Mouse (Mus musculus) forebrain, embryonic 12.5 days (tissue): ENCODE results near the gene Ddx50. TPM values are rescaled to one million over a fixed set of nuclear protein-coding genes. Genes with fewer than 3 reads are reported as not detected.

ENCODE experiments used
- ATAC-seq: fragments of 200-750 bp; cut with Nextera tagmentation; 2 replicates; pipeline ENCODE4 v1.8.0; 2017; ENCODE audit warnings: moderate TSS enrichment; ENCODE audit not compliant: low FRiP score
- H3K27ac ChIP-seq: fragments of 300-500 bp; sonication (generic); 2 replicates; pipeline ENCODE4 v1.5.1; 2016; ENCODE audit warnings: mild to moderate bottlenecking
- H3K27me3 ChIP-seq: fragments of 300-500 bp; sonication (generic); 2 replicates; pipeline ENCODE4 v1.6.1; 2016; ENCODE audit warnings: mild to moderate bottlenecking
- H3K36me3 ChIP-seq: fragments of 300-500 bp; sonication (generic); replicated peaks from 2 replicates; pipeline ENCODE4 v1.6.1; 2016; ENCODE audit warnings: mild to moderate bottlenecking
- H3K4me1 ChIP-seq: fragments of 300-500 bp; sonication (generic); 2 replicates; pipeline ENCODE4 v1.6.1; 2016
- H3K4me2 ChIP-seq: fragments of 300-500 bp; sonication (generic); 2 replicates; pipeline ENCODE4 v1.6.1; 2016; ENCODE audit warnings: mild to moderate bottlenecking, moderate library complexity
- H3K4me3 ChIP-seq: fragments of 300-500 bp; sonication (generic); replicated peaks from 2 replicates; pipeline ENCODE4 v1.5.1; 2016; ENCODE audit warnings: mild to moderate bottlenecking
- H3K9ac ChIP-seq: fragments of 300-500 bp; sonication (generic); 2 replicates; pipeline ENCODE4 v1.6.1; 2016; ENCODE audit warnings: mild to moderate bottlenecking
- H3K9me3 ChIP-seq: fragments of 300-500 bp; sonication (generic); 2 replicates; pipeline ENCODE4 v1.6.1; 2016
- WGBS: fragments of 180-500 bp; shearing (Covaris S2); methylation state at CpG from one replicate; pipeline ENCODE4 v1.1.7; 2016; 5-methylcytosine and 5-hydroxymethylcytosine counted together
- polyA plus RNA-seq: library from polyadenylated mRNA; unstranded; fragments of >200 nt; fragmentation: Nextera tagmentation; extraction: Ambion mirVana; gene quantifications from 2 replicates; pipeline ENCODE4 v1.2.1, GENCODE M21; 2016

The Ddx50 gene
- polyA plus RNA-seq, 1 experiment from 2014 or later = 136 TPM

DNA sequence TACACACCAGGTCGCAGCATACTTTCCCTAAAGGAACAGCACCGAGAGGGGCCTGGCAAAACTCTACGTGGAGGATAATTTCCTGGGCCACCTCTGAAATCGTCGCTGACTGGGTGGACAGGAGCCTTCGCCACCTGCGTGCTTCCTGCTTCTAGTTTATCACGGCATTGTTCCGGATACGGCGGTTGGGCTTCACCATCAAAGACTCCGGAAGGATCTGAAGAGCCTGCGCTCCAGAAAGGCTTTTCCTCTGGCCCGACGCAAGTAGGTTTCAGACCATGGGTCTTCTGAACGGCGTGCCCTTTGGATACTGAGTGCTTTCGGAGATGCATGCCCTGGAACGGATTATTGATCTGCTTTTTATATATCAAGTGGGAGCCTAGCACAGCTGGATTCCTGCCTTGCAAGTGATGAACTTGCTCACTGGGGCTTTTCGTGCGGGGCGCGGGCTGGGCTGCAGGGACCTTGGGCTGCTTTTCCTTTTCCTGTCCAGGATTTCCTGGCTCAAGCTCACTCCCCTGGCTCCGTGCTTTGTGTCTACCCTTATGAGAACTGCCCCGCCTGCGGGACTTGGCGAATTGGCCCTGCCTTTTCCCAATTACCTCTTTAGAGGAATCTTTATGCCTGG, 14.1 kb upstream of the Ddx50 start:
- no peak overlapping the region for H3K4me2 ChIP-seq

GRCm38 (mm10) chr10:62664171-62664570, 13.2 kb upstream of the Ddx50 start:
- no peak overlapping the region for H3K4me3 ChIP-seq
- no peak overlapping the region for H3K4me2 ChIP-seq
- no peaks in the 10 kb centered on the region for H3K4me1 ChIP-seq
- H3K27ac ChIP-seq = no peak overlapping the region
- H3K36me3 ChIP-seq = no peaks in the 10 kb centered on the region
- ATAC-seq = no peak
- no peak overlapping the region for H3K9ac ChIP-seq
- 86% methylated on average over 10 of the region's 10 CpGs for WGBS
- peaks cover 7% of the 10 kb centered on the region; the same call in 1 of the 2 replicates for H3K27me3 ChIP-seq
- no peaks in the 10 kb centered on the region for H3K9me3 ChIP-seq

More for the DNA sequence above, 14.1 kb upstream of the Ddx50 start:
- H3K9ac ChIP-seq = no peak overlapping the region
- H3K4me3 ChIP-seq = no peak overlapping the region
- H3K4me1 ChIP-seq = no peaks in the 10 kb centered on the region
- no peak for ATAC-seq
- peaks cover 7% of the 10 kb centered on the region; the same call in 1 of the 2 replicates for H3K27me3 ChIP-seq
- no peaks in the 10 kb centered on the region for H3K36me3 ChIP-seq
- no peaks in the 10 kb centered on the region for H3K9me3 ChIP-seq
- H3K27ac ChIP-seq = no peak overlapping the region
- WGBS = 70% methylated on average over 27 of the region's 27 CpGs

DNA sequence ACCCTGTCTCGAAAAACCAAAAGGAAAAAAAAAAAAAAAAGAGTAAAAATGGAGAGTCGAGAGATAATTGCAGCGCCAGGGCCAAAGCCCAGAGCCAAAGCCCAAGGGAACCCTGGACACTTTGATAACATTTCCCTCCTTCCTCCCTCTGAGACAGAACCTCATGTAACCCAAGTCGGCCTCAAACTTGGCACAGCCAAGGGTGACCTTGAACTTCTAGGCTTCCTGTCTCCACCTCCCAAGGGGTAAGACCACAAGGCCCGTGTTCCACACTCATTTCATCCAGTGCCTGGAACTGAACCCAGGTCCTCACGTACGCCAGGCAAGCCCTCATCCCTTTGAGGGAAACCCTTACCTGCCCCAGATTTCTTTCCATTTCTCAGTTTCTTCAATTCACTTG, 5.7 kb upstream of the Ddx50 start:
- no peak overlapping the region for H3K9ac ChIP-seq
- H3K36me3 ChIP-seq = no peaks in the 10 kb centered on the region
- peaks cover 3% of the 10 kb centered on the region for H3K4me1 ChIP-seq
- no peak overlapping the region for H3K4me3 ChIP-seq
- H3K4me2 ChIP-seq = no peak overlapping the region
- no peak for ATAC-seq
- no peaks in the 10 kb centered on the region for H3K9me3 ChIP-seq
- H3K27me3 ChIP-seq = no peaks in the 10 kb centered on the region
- no peak overlapping the region for H3K27ac ChIP-seq
- 91% methylated on average over 7 of the region's 7 CpGs for WGBS

DNA sequence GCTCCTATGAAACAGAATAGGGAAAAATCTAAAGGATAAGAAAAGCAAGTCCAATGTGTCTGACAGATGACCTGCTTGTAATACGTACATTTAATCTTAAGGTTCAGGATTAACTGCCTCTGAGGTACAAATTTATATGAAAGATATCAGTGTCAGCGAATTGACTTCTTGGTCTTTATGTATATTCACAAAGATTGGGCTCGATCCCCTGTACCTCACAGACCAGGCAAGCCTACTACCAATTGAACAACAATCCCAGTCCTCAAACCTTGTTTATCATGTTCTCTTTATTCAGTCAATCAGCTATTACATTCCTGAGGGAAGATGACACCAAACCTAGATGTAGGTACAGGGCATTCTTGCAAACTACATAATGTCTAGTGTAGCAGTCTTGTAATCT, 943 bp upstream of the Ddx50 start:
- Histone ChIP-seq H3K27ac (peak overlapping the region; percentile 88), H3K9ac (peak overlapping the region; percentile 57), H3K9me3 (no peaks in the 10 kb centered on the region), H3K27me3 (no peaks in the 10 kb centered on the region), H3K4me3 (peak overlapping the region; percentile 83), H3K4me2 (peak overlapping the region; percentile 58), H3K4me1 (peaks cover 17% of the 10 kb centered on the region), H3K36me3 (peaks cover 6% of the 10 kb centered on the region; the same call in 1 of the 2 replicates)
- no peak for ATAC-seq
- 20% methylated on average over 3 of the region's 3 CpGs for WGBS

GRCm38 (mm10) chr10:62650358-62650782, 648 bp downstream of the Ddx50 start:
- peak overlapping the region; percentile 80 for H3K4me2 ChIP-seq
- WGBS = 1% methylated on average over 17 of the region's 17 CpGs
- peak overlapping the region; percentile 73 for H3K9ac ChIP-seq
- no peak for ATAC-seq
- peaks cover 16% of the 10 kb centered on the region for H3K36me3 ChIP-seq
- H3K4me1 ChIP-seq = peaks cover 17% of the 10 kb centered on the region
- no peaks in the 10 kb centered on the region for H3K27me3 ChIP-seq
- no peaks in the 10 kb centered on the region for H3K9me3 ChIP-seq
- H3K27ac ChIP-seq = peak overlapping the region; percentile 88
- H3K4me3 ChIP-seq = peak overlapping the region; percentile 83

DNA sequence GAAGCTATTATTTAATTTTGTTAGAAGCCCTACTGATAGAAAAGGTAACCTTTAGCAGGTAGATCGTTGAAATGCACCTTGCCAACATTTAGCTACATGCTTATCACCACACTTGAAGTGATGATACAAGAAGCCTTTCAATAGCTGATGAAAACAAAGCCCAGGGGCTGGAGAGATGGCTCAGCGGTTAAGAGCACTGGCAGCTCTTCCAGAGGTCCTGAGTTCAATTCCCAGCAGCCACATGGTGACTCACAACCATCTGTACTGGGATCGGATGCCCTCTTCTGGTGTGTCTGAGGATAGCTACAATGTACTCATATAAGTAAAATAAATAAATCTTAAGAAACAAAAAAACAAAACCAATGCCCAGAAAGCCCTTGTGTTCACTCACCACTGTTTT, 46.9 kb downstream of the Ddx50 start:
- Histone ChIP-seq H3K4me2 (no peak overlapping the region), H3K36me3 (no peaks in the 10 kb centered on the region), H3K4me1 (peaks cover 19% of the 10 kb centered on the region), H3K27me3 (no peaks in the 10 kb centered on the region), H3K27ac (no peak overlapping the region), H3K4me3 (no peak overlapping the region), H3K9ac (no peak overlapping the region), H3K9me3 (no peaks in the 10 kb centered on the region)
- ATAC-seq = no peak
- 84% methylated on average over 3 of the region's 3 CpGs for WGBS

GRCm38 (mm10) chr10:62603233-62604030, 47.6 kb downstream of the Ddx50 start:
- Histone ChIP-seq H3K9me3 (no peaks in the 10 kb centered on the region), H3K36me3 (peaks cover 4% of the 10 kb centered on the region), H3K27ac (no peak overlapping the region), H3K27me3 (no peaks in the 10 kb centered on the region), H3K4me1 (peaks cover 19% of the 10 kb centered on the region), H3K9ac (no peak overlapping the region), H3K4me2 (peak overlapping the region; percentile 95; the same call in 1 of the 2 replicates), H3K4me3 (0 out of 2 replicates have a peak overlapping the region, but pooled peaks have one; percentile 93)
- no peak for ATAC-seq
- WGBS = 90% methylated on average over 12 of the region's 12 CpGs

DNA sequence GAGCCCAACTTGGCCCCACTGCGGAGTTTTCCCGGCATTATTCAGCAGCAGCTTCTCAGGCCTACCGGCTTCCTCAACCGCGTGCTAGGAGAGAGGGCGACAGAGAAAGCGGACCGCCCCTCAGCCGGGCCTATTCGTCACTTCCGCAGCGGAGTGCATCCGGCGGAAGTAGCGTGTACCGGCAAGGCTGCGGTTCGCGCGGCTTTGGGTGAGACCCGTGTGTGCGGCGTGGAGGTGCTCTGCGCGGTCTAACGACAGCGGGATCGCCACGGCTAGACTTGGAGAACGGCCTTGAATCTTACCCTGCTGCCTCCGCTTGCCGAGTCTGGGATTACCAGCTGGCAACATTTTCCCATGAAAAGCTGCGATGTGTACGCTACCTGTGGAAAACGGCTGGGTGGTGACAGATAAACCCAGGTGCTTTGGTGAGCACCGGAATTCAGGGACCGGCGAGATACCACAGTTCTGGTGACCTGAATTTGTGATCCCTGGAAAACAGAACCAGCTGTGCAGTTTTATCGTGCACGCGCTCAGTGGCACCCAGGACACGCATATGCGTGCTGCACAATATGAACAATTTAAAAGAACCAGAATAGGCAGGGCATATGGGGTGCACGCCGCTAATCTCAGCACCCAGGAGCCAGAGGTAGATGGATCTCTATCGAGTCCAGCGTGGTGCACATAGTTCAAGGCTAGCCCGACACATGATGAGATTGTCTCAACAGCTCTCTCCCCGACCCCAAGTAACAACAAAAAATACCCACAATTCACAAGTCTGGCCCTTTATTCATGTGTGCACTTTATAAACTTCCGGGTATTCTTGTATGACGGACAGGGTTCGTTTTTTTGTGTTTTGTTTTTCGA, 48.6 kb downstream of the Ddx50 start, which contains the start of gene Ddx21:
TSS of gene Ddx21 (minus strand) at position 105 of the 864 bp plus-strand sequence.
- Histone ChIP-seq H3K36me3 (peaks cover 14% of the 10 kb centered on the region), H3K4me1 (peaks cover 19% of the 10 kb centered on the region), H3K4me3 (peak within 1 kb of the TSS; percentile 93), H3K4me2 (peak within 1 kb of the TSS; percentile 95), H3K9ac (peak within 1 kb of the TSS; percentile 82), H3K9me3 (no peaks in the 10 kb centered on the region), H3K27me3 (no peaks in the 10 kb centered on the region), H3K27ac (peak within 1 kb of the TSS; percentile 71)
- ATAC-seq = peak; percentile 98
- WGBS = 6% methylated on average over 53 of the region's 53 CpGs

DNA sequence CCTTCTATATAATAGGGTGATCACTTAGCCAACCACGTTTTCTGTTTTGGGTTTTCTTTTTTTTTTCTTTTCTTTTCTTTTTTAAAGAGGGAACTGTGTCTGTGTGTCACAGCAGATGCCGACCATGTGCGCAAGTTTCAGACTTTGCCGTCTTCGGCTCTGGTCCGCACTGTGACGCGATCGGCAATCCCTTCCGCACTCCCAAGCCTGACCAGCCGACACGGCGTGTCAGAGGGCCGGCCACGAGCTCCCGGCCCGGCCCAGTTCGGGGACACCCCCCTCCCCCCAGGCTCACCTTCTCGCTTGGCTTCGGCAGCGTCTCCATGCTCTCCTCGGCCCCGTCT, 49.2 kb downstream of the Ddx50 start:
- Histone ChIP-seq H3K27me3 (no peaks in the 10 kb centered on the region), H3K9ac (peak overlapping the region; percentile 82), H3K36me3 (peaks cover 19% of the 10 kb centered on the region), H3K9me3 (no peaks in the 10 kb centered on the region), H3K4me3 (peak overlapping the region; percentile 93), H3K4me1 (peaks cover 19% of the 10 kb centered on the region), H3K27ac (peak overlapping the region; percentile 71), H3K4me2 (peak overlapping the region; percentile 95)
- ATAC-seq = peak; percentile 84
- WGBS = under 1% methylated on average over 23 of the region's 23 CpGs

GRCm38 (mm10) chr10:62601053-62601791, 49.8 kb downstream of the Ddx50 start:
- H3K4me2 ChIP-seq = peak overlapping the region; percentile 95
- no peak overlapping the region for H3K27ac ChIP-seq
- no peaks in the 10 kb centered on the region for H3K27me3 ChIP-seq
- H3K9ac ChIP-seq = peak overlapping the region; percentile 82
- WGBS = 13% methylated on average over 20 of the region's 20 CpGs
- peak overlapping the region; percentile 93 for H3K4me3 ChIP-seq
- no peak for ATAC-seq
- no peaks in the 10 kb centered on the region for H3K9me3 ChIP-seq
- H3K4me1 ChIP-seq = peaks cover 19% of the 10 kb centered on the region
- H3K36me3 ChIP-seq = peaks cover 23% of the 10 kb centered on the region

DNA sequence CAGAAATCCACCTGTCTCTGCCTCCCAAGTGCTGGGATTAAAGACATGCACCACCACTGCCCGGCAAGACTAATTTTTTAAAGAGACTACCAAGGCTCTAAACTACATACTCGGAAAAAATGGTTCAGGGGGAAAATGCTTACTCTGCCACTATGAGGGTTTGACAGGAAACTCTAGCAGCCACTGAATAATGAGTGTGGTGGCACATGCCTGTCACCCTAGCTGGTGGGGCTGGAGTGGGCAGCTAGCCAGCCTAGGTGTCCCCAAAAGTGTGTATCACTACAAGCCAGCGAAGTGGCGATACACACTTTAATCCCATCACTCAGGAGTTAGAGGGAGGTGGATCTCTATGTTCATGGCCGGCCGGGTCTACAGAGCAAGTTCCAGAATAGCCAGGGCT, 51.0 kb downstream of the Ddx50 start:
- 92% methylated on average over 6 of the region's 6 CpGs for WGBS

More for the DNA sequence above, 51.0 kb downstream of the Ddx50 start:
- no peak overlapping the region for H3K4me2 ChIP-seq
- no peak for ATAC-seq
- no peaks in the 10 kb centered on the region for H3K9me3 ChIP-seq
- no peak overlapping the region for H3K9ac ChIP-seq
- no peak overlapping the region for H3K4me3 ChIP-seq
- peaks cover 19% of the 10 kb centered on the region for H3K4me1 ChIP-seq
- peaks cover 33% of the 10 kb centered on the region for H3K36me3 ChIP-seq
- H3K27me3 ChIP-seq = no peaks in the 10 kb centered on the region
- H3K27ac ChIP-seq = no peak overlapping the region
